Mouse (Mus musculus) layer of hippocampus, adult 9-10 months (tissue): Measurements from ENCODE around the gene Mkrn2os.
"Not testable (repeated sequence)": the region's sequence is repeated elsewhere in the genome, so short reads cannot be mapped to it uniquely, and the experiment has no call there.

Source experiments
- DNase-seq: peaks from one replicate; pipeline ENCODE4 v3.0.0; 2022; ENCODE audit warnings: low spot score

Gene Mkrn2os

DNA sequence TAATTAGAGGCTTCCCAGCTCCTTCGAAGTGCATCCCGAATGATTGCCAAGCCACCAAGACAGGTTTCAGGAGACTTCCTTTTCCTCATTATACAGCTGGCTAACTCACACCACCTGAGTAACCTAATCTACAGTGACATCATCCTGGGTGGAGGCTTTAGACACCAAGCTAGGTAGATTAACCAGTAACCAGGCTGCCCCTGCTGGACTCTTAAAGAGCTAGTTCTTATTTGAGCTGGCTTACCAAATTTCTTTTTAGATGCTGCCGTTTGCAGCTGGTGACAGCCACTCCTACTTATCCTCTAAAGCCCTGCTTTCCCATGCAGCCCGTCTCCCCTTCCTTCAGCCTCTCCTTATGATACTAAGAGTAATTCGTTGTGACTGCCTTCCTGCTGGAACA, at the start of gene Mkrn2os:
TSS of gene Mkrn2os (minus strand) at position 119 of the 400 bp plus-strand sequence.
- no peak for DNase-seq

DNA sequence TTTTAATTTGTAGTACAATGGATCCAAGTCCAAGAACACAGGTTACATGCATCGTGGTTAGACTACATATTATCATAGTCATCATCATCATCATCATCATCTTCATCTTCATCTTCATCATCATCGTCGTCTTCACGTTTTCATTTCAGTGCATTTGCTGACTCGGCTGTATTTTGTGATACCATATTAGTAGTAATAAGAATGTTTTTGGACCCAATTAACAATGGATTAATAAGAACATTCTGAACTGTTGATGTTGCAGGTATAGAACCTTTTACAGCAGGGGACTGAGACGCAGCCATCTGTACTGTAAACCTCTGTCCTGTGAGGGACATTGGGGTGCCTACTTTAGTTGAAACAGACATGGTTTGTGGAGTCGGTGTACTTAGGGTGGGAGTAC, 45.8 kb upstream of the Mkrn2os start:
- DNase-seq = not testable (repeated sequence)

DNA sequence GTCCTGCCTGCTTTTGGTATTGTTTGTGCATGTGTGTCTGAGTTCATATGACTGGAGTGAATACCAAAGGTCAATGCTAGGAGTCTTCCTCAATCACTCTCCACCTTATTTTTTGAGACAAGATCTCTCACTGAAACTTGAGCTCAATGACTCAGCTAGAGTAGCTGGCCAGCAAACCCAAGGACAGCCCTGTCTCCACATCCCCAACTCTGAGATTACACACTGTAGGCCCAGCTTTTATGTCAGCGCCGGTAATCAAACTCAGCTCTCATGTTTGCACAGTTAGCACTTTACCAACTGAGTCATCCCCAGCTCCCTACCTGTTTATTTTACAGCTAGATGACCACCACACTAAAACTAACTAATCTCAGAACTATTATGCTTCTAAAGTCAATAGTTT, 41.6 kb upstream of the Mkrn2os start:
- no peak for DNase-seq

DNA sequence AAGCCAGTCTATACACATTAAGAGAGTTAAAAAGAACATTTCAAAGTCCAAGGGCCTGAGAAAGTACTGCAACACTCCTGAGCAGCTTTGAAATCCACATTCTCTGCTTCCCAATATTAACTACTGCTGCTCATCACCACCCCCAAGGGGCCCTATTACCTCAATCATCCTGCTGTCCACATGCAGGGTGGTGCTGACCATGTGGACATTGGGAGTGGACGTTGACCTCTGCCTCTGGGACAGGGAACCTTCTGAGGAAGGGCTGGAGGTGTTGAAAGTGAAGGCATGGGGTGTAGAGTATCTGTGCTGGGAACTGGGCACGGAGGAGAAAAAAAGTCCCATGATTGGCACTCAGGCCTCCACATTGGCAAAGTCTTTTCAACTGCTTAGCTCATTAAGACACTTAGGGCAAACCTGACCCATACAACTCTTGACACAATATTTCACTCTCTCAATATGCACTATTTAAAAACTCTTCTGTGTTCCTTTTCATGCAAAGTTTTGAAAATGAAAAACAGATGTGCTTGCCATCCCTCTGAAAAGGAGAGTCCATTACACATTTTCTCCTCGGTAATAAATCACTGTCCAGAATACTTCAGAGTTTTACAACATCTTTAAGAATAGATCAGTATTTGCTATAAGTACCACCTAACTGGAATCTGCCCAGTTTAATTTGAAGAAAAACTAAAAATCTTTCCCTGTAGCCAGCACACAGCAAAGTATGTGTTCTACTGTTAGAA, 38.9 kb upstream of the Mkrn2os start:
- no peak for DNase-seq

DNA sequence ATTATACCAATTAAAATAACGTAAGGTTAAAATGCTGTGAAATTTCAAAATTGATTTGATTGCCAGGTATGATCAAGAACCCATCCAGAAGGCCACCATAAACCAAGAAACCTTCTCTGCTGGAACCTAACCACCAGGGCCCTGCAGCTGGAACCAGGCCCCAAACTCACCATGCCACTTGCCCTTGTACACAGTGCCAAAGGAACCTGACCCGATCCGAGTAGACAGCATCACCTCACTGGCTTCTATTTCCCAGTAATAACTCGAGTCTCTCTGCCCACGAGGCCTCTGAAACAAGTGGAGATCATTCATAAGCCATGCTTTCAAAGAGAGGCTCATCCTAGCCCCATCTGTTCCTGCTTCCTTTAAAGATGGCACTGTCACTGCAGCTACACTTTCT, 33.7 kb upstream of the Mkrn2os start:
- no peak for DNase-seq

DNA sequence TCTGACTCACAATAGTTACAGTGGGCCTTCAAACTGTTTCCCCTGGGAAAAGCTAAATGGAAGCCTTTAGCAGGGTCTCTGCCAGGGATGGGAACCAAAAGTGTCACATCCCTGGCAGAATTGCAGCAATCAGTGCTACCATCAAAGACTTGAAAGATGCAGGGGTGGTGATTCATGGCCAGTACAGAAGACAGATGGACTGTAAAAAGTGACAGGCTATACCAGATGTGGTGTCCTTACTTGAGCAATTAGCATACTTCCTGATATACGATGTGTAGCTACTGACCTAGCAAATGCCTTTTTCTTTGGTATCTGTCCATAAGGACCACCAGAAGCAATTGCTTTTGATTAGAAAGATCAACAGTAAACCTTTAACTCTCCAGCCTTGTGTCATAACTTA, 28.6 kb upstream of the Mkrn2os start:
- DNase-seq = no peak

DNA sequence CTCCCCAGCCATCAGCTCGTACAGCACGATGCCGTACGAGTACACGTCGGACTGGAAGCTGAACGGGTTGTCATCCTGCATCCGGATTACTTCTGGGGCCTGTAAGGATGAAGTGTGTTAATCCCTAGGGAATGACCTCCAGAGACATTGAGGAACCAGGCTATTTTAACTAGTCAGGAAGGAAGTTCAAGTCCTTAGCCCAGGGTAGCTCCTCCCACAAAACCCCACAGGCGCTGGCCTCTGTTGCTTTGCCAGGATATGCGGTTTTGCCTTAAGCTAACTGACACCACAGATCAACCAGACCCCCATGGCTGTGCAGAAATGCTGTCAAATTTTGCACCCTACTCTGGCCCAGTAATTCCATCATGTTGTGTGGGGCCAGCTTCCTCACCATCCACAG, 27.4 kb upstream of the Mkrn2os start:
- no peak for DNase-seq

DNA sequence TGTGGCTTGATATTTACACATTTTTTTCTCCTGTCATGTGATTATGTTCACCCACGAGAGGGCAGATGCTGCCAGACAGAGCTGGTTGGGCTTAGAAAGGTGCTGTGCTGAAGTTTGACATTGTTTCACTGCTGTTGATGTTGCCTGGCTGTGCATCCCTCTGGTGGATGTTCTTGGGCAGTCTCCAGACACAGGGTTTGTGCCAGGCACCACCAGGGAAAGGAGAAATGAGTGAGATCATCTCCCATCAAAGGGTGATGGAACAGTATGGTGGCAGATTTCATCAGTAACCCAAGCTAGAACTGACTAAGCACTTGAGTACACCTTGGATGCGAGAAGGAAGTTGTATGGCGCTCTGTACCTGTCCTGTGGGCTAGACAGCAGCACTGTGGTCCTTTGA, 23.6 kb upstream of the Mkrn2os start:
- no peak for DNase-seq

DNA sequence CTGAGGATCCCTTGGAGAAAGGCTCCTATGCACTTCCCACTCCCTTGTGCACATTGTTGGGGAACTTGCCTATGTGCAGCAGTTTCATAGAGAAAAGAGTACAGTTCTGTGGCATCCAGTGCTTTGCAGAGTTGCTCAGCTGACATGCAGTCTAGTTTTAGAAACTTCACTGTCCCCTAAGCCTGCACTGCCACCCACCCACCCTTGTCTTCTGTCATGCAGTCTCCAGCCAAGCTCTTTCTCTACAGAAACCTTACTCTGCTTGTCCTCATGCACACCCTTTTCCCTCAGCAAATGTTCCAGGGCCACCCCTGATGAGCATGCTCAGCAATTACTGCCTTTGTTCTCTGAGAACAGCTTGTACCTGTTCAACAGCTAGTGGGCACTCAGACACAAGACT, 21.4 kb upstream of the Mkrn2os start:
- DNase-seq = no peak

DNA sequence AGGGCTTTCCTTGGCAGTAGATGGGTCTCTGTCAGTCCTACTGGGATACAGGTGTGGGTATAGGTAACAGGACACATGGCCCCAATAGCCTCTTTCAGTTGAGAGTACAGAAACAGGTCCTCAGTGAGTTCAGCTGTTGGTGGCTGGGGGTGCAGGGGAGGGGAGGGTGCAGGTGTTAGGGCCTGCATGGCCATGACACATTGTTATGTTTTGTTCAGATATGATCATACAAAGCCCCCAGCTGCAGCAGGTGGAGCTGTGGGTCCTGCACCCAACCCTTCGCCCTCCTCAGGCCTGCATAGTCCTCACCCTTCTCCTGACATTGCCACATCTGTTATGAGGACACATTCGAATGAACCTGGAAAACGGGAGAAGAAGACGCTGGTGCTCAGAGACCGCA, 17.9 kb upstream of the Mkrn2os start:
- DNase-seq = no peak

DNA sequence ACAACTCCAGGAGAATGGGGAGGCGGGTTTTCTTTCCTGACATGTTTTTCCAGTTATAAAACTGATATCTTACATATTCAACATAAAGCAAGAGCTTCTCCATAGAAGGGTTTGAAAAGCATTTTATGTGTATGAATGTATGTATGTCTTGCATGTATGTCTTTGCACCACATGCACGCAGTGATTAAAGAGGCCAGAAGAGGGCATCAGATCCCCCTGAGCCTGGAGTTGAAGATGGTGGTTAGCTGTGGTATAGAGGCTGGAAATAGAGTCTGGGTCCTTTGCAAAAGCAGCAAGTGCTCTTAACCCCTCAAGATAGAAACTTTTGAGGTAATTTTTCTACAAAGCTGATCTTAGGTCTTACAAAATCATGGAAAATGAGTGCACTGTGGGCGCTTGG, 16.7 kb upstream of the Mkrn2os start:
- DNase-seq = no peak

DNA sequence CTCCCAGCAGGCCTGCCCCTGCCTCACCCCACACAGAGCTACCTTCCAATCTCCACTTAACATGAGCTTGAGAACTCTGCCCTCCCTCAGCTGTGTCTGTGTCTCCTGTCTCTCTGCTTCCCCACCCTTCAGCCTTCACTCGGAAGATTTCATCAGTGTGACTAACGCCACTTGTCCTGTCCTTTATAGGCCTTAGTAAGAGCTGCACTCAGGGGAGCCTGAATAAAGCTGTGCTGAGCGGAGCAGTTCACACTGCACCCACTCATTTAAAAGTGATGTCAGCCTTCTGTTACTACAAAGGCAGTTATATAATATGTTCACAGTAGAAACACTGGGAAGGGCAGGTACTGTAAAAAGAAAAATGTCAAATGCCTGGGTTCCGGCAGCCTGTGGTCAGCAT, 15.1 kb upstream of the Mkrn2os start:
- DNase-seq = no peak

DNA sequence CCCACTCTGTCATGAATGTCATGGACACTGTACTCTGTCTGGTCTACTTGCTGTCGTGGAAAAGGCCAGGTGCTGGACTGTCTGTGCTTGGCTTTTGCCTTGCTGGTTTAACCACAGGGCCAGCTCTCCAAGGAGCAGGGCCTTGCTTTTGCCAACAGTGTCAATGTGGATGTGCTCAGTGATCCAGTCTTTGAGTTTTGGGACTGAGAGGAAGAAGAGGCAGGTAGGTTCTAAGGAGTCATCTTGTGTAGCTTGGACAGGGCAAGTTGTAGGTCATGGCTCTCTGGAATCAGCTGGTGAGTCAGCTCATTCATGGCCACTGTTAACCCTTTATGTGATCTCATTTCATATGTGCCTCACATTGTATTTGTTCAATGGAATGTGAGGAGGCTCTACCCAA, 14.1 kb upstream of the Mkrn2os start:
- no peak for DNase-seq

DNA sequence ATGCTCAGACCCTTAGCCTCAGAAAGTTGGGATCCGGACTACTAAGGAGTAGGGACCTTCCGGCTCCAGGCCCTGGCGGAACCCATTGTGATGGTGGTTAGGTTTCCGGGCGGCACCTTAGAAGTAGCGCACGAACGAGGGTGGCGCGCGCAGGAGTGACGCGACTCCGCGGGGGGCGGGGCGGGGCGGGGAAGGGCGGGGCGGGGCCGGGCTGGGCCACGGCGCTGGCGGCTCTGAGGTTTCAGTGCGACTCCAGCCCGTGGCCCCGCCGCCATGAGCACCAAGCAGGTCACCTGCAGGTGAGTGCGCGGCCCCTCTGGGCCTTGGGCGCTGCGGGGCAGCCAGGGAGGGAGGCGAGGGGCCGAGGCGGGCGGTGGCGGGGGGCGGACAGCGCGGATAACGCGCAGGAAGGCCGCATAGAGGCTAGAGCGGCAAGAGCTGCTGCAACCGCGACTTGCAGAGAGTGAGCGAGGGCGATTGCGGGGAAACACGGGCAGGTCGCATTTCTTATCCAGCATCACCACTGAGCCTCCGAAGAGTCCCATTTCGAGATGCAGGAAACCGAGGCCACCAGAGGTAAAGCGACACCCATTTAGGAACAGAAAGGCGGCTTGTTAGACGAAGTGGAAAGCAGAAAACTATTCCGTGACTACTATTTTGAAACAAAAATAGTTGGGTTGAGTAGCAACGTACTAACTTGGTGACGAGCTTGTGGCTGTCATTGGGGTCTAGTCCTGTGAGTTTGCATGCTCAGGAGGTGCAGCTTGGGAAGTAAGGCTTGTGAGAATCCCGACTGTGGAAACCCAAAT, 9.5 kb upstream of the Mkrn2os start, which contains the start of gene Mkrn2:
TSS of gene Mkrn2 (plus strand) at position 188 of the 809 bp plus-strand sequence.
- peak; percentile 51 for DNase-seq

DNA sequence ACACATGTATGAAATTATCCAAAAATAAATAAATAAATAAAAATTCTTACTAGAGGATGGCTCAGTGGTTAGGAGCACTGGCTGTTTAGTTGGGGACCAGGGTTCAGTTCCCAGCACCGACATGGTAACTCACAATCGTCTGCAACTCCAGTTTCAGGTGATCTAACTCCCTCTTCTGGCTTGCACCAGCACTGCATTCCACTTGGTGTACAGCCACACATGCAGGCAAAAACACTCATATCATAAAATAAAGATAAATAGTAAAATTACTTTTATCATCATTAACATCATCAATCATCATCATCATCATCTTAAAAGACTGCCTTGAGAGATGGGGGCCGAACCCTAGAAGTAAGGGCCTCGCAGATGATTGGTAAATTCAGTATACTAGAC, 8.9 kb upstream of the Mkrn2os start:
- DNase-seq = no peak

DNA sequence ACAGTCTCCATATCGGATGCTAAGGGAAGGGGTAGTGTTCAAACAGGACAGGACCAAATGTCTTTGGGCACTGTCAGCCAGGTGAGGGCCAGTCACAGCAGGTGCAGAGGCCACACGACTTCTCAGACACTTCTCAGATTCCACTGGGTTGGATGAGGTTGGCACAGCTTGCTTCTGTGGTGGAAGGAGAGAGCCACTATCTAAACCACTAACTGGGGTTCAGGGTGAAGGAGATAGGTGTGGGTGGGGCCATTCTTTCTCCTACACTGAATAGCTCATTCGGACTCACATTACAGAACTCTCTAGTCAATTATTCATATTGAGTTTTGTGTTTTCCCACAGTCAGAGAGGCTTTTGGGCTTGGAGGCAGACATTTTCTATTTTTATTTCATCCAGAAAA, 3.3 kb upstream of the Mkrn2os start:
- DNase-seq = no peak

DNA sequence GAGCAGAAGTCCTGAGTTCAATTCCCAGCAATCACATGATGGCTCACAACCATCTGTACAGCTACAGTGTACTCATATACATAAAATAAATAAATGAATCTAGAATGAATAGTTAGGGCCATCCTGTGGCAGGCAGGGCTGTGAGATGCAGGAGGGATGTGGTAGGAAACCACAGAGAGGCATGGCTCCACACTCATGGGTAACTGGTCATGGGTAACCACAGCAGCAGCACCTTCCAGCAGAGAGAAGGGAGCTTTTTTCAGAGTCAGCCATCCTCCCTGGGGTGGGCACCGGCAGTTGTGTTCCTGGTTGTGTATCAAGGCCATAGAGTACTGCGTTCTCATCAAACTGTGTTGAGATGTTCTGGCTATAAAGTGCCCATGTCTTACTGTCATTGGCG, 2.1 kb upstream of the Mkrn2os start:
- no peak for DNase-seq

DNA sequence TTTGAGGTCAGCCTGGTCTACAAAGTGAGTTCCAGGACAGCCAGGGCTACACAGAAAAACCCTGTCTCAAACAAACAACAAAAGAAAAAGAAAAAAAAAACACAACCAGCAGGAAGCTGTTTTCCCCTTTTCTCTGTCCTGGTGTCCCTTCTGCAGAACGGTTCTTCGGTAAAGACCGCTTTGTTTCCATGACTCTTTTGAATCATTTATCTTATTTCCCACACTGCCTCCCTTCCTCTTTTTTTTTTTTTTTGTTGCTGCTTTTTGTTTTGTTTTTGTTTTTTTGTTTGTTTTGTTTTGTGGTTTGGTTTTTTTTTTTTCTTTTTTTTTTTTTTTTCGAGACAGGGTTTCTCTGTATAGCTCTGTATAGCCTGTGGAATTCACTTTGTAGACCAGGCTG, 876 bp upstream of the Mkrn2os start:
- DNase-seq = no peak

DNA sequence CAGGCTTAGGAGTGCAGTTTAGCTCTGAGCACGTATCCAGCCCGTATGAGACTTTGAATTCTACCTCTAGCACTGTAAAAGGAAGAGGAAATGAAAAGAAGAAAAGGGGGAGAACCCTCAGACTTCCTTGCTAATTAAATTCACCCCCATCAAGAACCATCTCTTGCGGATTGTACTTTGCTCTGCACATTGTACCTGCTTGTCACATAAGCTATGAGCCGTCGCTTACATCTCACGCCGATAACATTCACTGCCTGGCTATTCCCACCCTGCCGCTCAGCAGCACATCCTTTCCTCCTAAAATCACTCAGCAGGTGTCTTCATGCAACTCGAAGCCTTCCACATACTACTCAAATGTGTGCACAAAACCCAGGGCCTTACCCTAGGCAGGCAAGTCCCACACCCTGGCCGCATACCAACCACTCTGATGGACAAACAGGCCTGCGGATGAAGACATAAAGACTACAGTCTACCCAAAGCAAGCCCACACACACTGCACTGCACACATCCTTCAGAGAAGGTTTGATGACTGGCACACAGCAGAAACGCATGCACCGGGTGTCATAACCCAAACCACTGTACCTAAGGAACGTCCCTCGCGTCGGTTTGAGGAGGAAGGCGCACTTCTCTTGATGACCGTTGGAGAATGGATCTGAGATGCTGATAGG, 550 bp downstream of the Mkrn2os start:
- DNase-seq = no peak

DNA sequence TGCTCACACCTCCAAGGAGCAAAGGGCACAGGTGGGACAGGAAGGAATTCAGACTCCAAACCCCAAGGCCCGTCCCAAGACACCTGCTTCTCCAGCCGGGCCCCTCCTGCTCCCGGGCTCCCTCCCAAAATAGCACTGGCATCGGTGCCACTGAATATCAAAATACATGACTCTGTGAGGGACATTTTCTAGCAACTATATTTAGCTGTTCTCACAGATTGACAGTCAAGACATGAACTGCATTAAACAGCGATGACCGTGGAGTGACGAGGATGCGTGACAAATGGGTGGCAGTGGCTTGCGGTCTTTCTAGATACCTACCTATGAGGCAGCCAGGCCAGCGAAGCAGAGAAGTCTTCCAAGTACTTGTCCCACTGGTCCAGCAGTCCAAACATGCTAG, 6.1 kb downstream of the Mkrn2os start:
- DNase-seq = no peak

DNA sequence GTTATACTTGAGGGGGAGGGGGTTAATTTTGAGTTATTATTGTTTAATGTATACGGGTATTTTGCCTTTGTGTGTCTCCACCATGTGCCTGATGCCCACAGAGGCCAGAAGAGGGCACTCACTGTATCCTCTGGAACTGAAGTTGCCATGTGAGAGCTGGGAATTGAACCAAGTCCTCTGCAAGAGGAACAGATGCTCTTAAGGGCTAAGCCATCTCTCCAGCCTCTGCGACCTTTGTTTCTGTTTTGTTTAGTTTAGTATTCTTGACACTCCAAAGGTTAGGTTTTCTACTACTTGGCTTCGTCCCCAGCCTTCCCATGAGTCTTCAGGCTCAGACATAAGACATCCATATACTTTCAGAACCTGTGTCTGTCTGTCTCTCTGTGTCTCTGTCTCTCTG, 8.2 kb downstream of the Mkrn2os start:
- DNase-seq = no peak

DNA sequence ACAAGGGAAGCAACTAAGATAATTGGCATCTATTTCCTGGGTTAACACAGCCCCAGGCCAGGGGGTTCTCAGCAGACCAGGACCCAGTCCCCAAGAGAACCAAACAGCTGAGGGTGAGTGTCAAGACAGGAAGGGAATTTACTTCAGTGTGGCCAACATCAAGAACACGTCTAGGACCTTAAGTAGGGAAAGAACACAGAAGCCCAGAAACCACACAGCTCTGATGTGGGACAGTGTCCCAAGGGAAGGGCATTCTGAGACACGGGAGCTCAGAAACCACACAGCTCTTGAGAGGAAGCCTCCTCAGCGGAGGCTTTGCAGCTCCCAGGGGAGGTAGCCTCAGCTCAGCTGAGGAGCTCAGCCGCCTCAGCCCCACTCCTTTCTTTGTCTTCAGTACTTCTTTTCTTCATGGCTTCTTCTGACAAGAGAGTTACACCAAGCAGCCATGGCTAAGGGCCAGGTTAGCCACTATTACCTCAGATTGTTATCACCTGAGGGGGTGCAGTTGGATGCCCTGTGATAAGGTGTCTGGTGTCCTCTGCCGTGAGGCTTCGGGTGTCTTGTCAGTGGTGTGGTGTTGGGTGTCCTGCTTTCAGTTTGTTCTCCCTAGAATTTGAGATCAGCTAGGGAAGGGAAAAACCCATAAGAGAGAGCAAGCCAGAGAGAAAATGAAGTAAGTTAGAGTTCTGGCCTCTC, 8.8 kb downstream of the Mkrn2os start:
- DNase-seq = no peak
